Mouse (Mus musculus) erythroblast, adult 5-6 weeks (primary cell): ENCODE data around the gene Ccdc167. TPM values are rescaled to one million over a fixed set of nuclear protein-coding genes. Genes with fewer than 3 reads are reported as not detected.
"Not testable (repeated sequence)": the region's sequence is repeated elsewhere in the genome, so short reads cannot be mapped to it uniquely, and the experiment has no call there.

ENCODE experiments used
- ATAC-seq: replicated peaks from 2 replicates; pipeline ENCODE4 v1.8.0; 2016; ENCODE audit warnings: moderate number of reproducible peaks, mild to moderate bottlenecking, moderate TSS enrichment, inconsistent platforms; ENCODE audit not compliant: poor library complexity, low FRiP score, severe bottlenecking
- total RNA-seq, 2 experiments: library from RNA; stranded (forward) in 1 of 2; stranded (reverse) in 1 of 2; fragments of 150-400 nt in 1 of 2; fragments of 200-764, 138-1000 nt in 1 of 2; gene quantifications; 2 replicates each; pipeline versions ENCODE4 v1.2.3 to v1.2.4; 2015 to 2017; ENCODE audit warnings: low replicate concordance in 2 of 2

Gene Ccdc167
- total RNA-seq, 2 experiments from 2014 or later, result 4.5 to 7.7 TPM

- ATAC-seq, result no peak
These were observed 7.8 kb upstream of the Ccdc167 start for GRCm38 (mm10) chr17:29724610-29725009.

- no peak for ATAC-seq
These were observed 4.0 kb upstream of the Ccdc167 start for GRCm38 (mm10) chr17:29720755-29721365.

GRCm38 (mm10) chr17:29719628-29720575 is 3.1 kb upstream of the Ccdc167 start:
- no peak for ATAC-seq

- no peak for ATAC-seq
These were observed 1.8 kb upstream of the Ccdc167 start for GRCm38 (mm10) chr17:29718660-29719059.

- not testable (repeated sequence) for ATAC-seq
These were observed 3.1 kb downstream of the Ccdc167 start for GRCm38 (mm10) chr17:29713734-29714133.

- ATAC-seq, result no peak
These were observed 4.3 kb downstream of the Ccdc167 start for GRCm38 (mm10) chr17:29712565-29712964.

- no peak for ATAC-seq
These were observed 5.0 kb downstream of the Ccdc167 start for GRCm38 (mm10) chr17:29711745-29712431.

- ATAC-seq, result no peak
These were observed 5.6 kb downstream of the Ccdc167 start for GRCm38 (mm10) chr17:29711076-29711744.

- ATAC-seq, result no peak
These were observed 6.2 kb downstream of the Ccdc167 start for GRCm38 (mm10) chr17:29710562-29711044.

GRCm38 (mm10) chr17:29708783-29709182 is 8.1 kb downstream of the Ccdc167 start:
- peak; percentile 48; the same call in 1 of the 2 replicates for ATAC-seq

- no peak for ATAC-seq
These were observed 9.8 kb downstream of the Ccdc167 start for GRCm38 (mm10) chr17:29706981-29707545.

GRCm38 (mm10) chr17:29705881-29706280 is 11.0 kb downstream of the Ccdc167 start:
- no peak for ATAC-seq

- peak; percentile 37; the same call in 1 of the 2 replicates for ATAC-seq
These were observed 12.1 kb downstream of the Ccdc167 start for GRCm38 (mm10) chr17:29704781-29705180.

- ATAC-seq, result no peak
These were observed 13.7 kb downstream of the Ccdc167 start for GRCm38 (mm10) chr17:29702938-29703710.

GRCm38 (mm10) chr17:29700573-29700972 is 16.3 kb downstream of the Ccdc167 start:
- ATAC-seq, result no peak

- no peak for ATAC-seq
These were observed 18.4 kb downstream of the Ccdc167 start for GRCm38 (mm10) chr17:29698421-29698820.

- no peak for ATAC-seq
These were observed 19.9 kb downstream of the Ccdc167 start for GRCm38 (mm10) chr17:29696940-29697339.

- no peak for ATAC-seq
These were observed 22.3 kb downstream of the Ccdc167 start for GRCm38 (mm10) chr17:29694516-29694915.

GRCm38 (mm10) chr17:29693571-29693970 is 23.3 kb downstream of the Ccdc167 start:
- ATAC-seq, result no peak
